Mouse (Mus musculus): ENCODE measurements around the gene Mreg.

DNA sequence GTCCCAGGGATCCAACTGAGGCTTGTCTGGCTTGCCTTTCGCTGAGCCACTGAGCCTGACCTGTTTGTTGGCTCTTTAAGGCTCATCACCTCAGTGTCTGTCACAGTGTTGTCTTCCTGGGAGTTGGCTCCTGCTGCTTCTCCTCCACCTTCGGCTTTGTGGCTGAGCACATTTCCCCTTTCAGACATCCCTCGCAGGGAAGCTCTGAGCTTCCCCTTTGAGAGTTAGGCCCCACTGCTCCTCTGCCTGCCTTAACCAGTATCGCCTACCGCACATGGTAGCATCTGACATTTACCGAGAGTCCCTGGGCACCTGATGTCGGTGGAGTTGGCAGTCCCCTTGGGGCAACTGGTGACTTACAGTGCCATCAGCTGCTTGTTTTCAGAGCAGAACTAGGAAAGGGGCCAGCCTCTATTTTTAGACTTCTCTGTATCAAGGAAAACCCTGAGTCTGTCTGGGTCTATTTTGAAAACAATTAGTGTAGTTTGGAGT, 2.4 kb upstream of the Mreg start:
- TF ChIP-seq CTCF (IDR thresholded peaks at IDR 0.05; ENCODE audit: low read depth, low read length), result no peak
- no peak for TF ChIP-seq POLR2A (IDR thresholded peaks at IDR 0.05; ENCODE audit: extremely low read depth, insufficient read depth, low read length)

Data from liver, adult 2 months (tissue).